Mouse (Mus musculus): ENCODE results near the gene Elp5. TPM values are rescaled to one million over a fixed set of nuclear protein-coding genes. Genes with fewer than 3 reads are reported as not detected.
"Not testable (repeated sequence)": the region's sequence is repeated elsewhere in the genome, so short reads cannot be mapped to it uniquely, and the experiment has no call there.

Gene Elp5
- polyA plus RNA-seq, 2 experiments, result 101 to 122 TPM

DNA sequence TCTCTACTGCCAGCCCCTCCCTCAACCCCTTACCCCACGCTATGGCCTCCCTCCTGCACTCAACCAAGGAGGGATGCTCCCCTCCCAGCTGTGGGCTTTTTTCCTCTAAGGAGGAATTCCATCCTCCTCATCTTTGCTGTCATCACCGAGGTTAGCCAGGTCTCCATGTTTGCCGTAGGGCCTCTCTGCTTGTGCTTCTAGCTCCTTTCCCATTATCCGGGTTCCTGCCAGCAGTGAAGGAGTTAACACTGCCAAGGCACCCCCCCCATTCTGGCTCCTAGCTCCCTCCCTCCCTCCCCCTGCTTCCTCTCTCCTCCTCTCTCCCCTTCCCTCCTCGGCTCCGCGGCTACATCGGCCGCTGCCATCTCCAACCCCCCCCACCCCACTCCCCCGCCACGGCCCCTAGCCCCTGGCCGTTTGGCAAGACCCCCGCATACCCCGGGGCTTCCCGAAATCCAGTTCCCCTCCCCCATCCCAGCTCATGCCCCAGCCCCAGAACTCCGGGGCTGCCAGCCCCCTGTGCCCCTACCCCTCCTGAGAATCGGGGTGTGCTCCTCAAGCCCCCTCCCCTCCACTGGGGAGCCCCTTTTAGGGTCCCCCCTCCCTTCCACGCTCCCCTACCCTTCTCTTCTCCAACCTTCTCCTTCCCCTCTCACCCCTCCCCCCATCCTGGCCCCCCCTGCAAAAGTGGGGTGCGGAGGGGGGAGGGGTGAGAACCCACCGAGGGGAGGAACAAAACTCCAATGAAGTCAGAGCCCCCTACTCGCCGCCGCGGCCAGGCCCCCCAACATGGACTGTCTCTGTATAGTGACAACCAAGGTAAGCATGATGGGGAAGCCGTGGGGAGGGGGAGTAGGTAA lies 36.0 kb upstream of the Elp5 start:
- DNase-seq (ENCODE audit: low spot score) (peak; percentile 92), ATAC-seq (ENCODE audit: low FRiP score, low read depth) (no peak)
- peaks cover 6% of the 10 kb centered on the region for H3K36me3 ChIP-seq (ENCODE audit: control insufficient read depth, insufficient read depth, low read length)
- 2% methylated on average over 25 of the region's 25 CpGs for WGBS
- peak overlapping the region; percentile 79 for H3K4me3 ChIP-seq (replicated peaks; ENCODE audit: low read length)
- H3K27me3 ChIP-seq (ENCODE audit: control insufficient read depth, insufficient read depth, low read length), result no peaks in the 10 kb centered on the region
- peak overlapping the region; percentile 89 for H3K4me2 ChIP-seq (replicated peaks; ENCODE audit: low read depth, low read length, severe bottlenecking)
- TF ChIP-seq POLR2A (IDR thresholded peaks at IDR 0.05; ENCODE audit: borderline replicate concordance, extremely low read depth, insufficient read depth, insufficient read length), result no peak
- peaks cover 49% of the 10 kb centered on the region for H3K4me1 ChIP-seq (ENCODE audit: control insufficient read depth, insufficient read depth, low read length)
- peak overlapping the region; percentile 90 for H3K27ac ChIP-seq (replicated peaks; ENCODE audit: low read depth, low read length)
- H3K9ac ChIP-seq (ENCODE audit: low read depth, low read length, severe bottlenecking), result peak overlapping the region; percentile 88
- no peaks in the 10 kb centered on the region for H3K9me3 ChIP-seq (ENCODE audit: control insufficient read depth, low read length)

DNA sequence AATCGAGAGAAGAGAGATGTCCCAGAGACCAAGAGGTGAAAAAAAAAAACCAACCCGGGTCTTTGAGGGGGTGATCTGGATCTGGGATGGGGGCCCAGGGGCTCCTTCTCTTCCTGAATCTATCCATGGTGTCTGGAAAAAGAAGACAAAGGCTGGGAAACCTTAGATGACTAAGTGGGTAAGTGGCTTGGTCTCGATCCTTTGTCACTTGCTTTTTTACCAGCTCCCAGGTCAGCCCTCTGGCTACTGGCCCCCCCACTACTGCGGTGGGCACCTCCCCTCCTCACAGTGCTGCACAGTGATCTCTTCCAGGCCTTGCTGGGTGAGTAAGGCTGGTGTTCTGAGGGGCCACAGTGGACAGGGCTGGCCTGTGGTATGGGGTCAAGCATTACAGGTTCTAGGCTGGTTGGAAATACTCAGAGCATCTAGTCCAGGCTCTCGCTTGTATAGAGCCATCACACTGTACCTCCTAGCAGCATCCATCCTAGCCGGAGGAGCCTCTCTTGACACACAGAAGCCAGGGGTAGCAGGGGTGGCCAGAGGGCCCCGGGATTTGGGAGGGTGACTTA lies 35.0 kb upstream of the Elp5 start:
- Histone ChIP-seq H3K27me3 (ENCODE audit: control insufficient read depth, insufficient read depth, low read length) (no peaks in the 10 kb centered on the region), H3K9ac (ENCODE audit: low read depth, low read length, severe bottlenecking) (peak overlapping the region; percentile 88; the same call in 1 of the 2 replicates), H3K4me2 (replicated peaks; ENCODE audit: low read depth, low read length, severe bottlenecking) (peak overlapping the region; percentile 89), H3K9me3 (ENCODE audit: control insufficient read depth, low read length) (no peaks in the 10 kb centered on the region), H3K4me1 (ENCODE audit: control insufficient read depth, insufficient read depth, low read length) (peaks cover 45% of the 10 kb centered on the region), H3K36me3 (ENCODE audit: control insufficient read depth, insufficient read depth, low read length) (peaks cover 16% of the 10 kb centered on the region), H3K4me3 (replicated peaks; ENCODE audit: low read length) (peak overlapping the region; percentile 79), H3K27ac (replicated peaks; ENCODE audit: low read depth, low read length) (peak overlapping the region; percentile 49)
- WGBS, result 43% methylated on average over 7 of the region's 7 CpGs
- DNase-seq (ENCODE audit: low spot score), result no peak
- no peak for ATAC-seq (ENCODE audit: low FRiP score, low read depth)
- no peak for TF ChIP-seq POLR2A (IDR thresholded peaks at IDR 0.05; ENCODE audit: borderline replicate concordance, extremely low read depth, insufficient read depth, insufficient read length)

DNA sequence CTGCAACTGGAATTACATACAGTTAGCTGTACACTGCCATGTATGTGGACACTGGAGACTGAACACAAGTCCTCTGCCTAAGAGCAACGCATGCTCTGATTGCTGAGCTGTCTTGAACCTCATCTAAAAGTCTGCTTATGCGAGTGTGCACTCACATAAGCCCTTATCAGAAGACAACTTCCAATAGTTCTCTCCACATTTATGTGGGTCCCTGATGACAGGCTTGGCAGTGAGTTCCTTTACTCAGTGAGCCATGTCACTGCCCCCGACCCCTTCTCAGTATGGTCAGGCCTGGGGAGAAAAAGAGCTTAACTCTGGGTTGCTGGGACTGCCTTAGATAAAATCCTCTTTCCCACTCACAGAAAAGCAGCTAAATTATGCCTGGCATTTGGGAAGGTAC lies 34.4 kb upstream of the Elp5 start, which contains the start of gene Dlg4:
Dlg4 (plus strand) TSS at position 274 of the 400 bp plus-strand sequence.
- H3K9me3 ChIP-seq (ENCODE audit: control insufficient read depth, low read length), result no peaks in the 10 kb centered on the region
- H3K36me3 ChIP-seq (ENCODE audit: control insufficient read depth, insufficient read depth, low read length), result peaks cover 22% of the 10 kb centered on the region
- ATAC-seq (ENCODE audit: low FRiP score, low read depth) (no peak), DNase-seq (ENCODE audit: low spot score) (no peak)
- no peak for TF ChIP-seq POLR2A (IDR thresholded peaks at IDR 0.05; ENCODE audit: borderline replicate concordance, extremely low read depth, insufficient read depth, insufficient read length)
- H3K9ac ChIP-seq (ENCODE audit: low read depth, low read length, severe bottlenecking), result peak within 1 kb of the TSS; percentile 88
- peak within 1 kb of the TSS; percentile 49 for H3K27ac ChIP-seq (replicated peaks; ENCODE audit: low read depth, low read length)
- WGBS, result 80% methylated on average over 3 of the region's 3 CpGs
- H3K4me2 ChIP-seq (replicated peaks; ENCODE audit: low read depth, low read length, severe bottlenecking), result peak within 1 kb of the TSS; percentile 89
- H3K4me1 ChIP-seq (ENCODE audit: control insufficient read depth, insufficient read depth, low read length), result peaks cover 41% of the 10 kb centered on the region
- H3K27me3 ChIP-seq (ENCODE audit: control insufficient read depth, insufficient read depth, low read length), result no peaks in the 10 kb centered on the region
- H3K4me3 ChIP-seq (replicated peaks; ENCODE audit: low read length), result peak within 1 kb of the TSS; percentile 79

DNA sequence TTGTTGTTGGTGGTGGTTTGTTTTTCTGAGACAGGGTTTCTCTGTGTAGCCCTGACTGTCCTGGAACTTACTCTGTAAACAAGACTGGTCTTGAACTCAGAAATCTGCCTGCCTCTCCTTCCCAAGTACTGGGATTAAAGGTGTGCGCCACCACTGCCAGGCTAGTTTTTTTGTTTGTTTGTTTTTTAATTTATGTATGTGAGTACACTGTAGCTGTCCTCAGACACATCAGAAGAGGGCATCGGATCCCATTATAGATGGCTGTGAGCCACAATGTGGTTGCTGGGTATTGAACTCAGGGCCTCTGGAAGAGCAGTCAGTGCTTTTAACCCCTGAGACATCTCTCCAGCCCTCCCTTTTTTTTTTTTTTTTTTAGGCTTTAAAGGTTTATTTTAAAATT lies 33.9 kb upstream of the Elp5 start:
- not testable (repeated sequence) for ATAC-seq (ENCODE audit: low FRiP score, low read depth); H3K27me3 ChIP-seq (ENCODE audit: control insufficient read depth, insufficient read depth, low read length); H3K4me3 ChIP-seq (replicated peaks; ENCODE audit: low read length); H3K4me2 ChIP-seq (replicated peaks; ENCODE audit: low read depth, low read length, severe bottlenecking); DNase-seq (ENCODE audit: low spot score); H3K27ac ChIP-seq (replicated peaks; ENCODE audit: low read depth, low read length); H3K9ac ChIP-seq (ENCODE audit: low read depth, low read length, severe bottlenecking); H3K9me3 ChIP-seq (ENCODE audit: control insufficient read depth, low read length)
- Histone ChIP-seq H3K36me3 (ENCODE audit: control insufficient read depth, insufficient read depth, low read length) (peaks cover 27% of the 10 kb centered on the region), H3K4me1 (ENCODE audit: control insufficient read depth, insufficient read depth, low read length) (peaks cover 41% of the 10 kb centered on the region)
- WGBS, result 87% methylated on average over 2 of the region's 2 CpGs

DNA sequence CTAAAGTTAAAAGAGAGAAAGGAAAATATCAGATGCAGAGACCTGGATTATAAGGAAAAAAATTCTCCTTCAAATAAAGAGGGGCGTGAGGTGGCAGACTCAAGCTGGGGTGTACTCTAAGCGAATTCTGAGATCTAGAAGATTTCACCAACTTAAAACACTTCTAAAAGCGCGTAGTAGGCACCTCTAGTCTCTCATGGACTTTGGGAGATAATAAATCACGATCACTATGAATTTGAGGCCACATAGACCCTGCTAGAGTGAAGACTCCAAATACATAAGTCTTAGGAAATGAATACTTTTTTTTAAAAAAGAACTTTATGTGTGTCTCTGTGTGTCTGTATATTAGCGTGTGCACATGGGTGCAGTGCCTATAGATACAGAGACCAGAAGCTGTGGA lies 33.4 kb upstream of the Elp5 start:
- DNase-seq (ENCODE audit: low spot score), result no peak
- ATAC-seq (ENCODE audit: low FRiP score, low read depth), result no peak
- H3K9me3 ChIP-seq (ENCODE audit: control insufficient read depth, low read length), result no peaks in the 10 kb centered on the region
- peak overlapping the region; percentile 85 for H3K4me2 ChIP-seq (replicated peaks; ENCODE audit: low read depth, low read length, severe bottlenecking)
- peaks cover 32% of the 10 kb centered on the region for H3K36me3 ChIP-seq (ENCODE audit: control insufficient read depth, insufficient read depth, low read length)
- H3K9ac ChIP-seq (ENCODE audit: low read depth, low read length, severe bottlenecking), result no peak overlapping the region
- H3K27ac ChIP-seq (replicated peaks; ENCODE audit: low read depth, low read length), result no peak overlapping the region
- H3K27me3 ChIP-seq (ENCODE audit: control insufficient read depth, insufficient read depth, low read length), result no peaks in the 10 kb centered on the region
- H3K4me1 ChIP-seq (ENCODE audit: control insufficient read depth, insufficient read depth, low read length), result peaks cover 38% of the 10 kb centered on the region
- peak overlapping the region; percentile 55; the same call in 1 of the 2 replicates for H3K4me3 ChIP-seq (replicated peaks; ENCODE audit: low read length)
- TF ChIP-seq POLR2A (IDR thresholded peaks at IDR 0.05; ENCODE audit: borderline replicate concordance, extremely low read depth, insufficient read depth, insufficient read length), result no peak
- 72% methylated on average over 6 of the region's 6 CpGs for WGBS
